Mouse (Mus musculus) right cerebral cortex, adult 18-20 months (tissue): Measurements from ENCODE around the gene Slc16a9.

ENCODE experiments used
- DNase-seq: peaks from one replicate; pipeline ENCODE4 v3.0.0; 2022; ENCODE audit warnings: mixed read lengths

The Slc16a9 gene

DNA sequence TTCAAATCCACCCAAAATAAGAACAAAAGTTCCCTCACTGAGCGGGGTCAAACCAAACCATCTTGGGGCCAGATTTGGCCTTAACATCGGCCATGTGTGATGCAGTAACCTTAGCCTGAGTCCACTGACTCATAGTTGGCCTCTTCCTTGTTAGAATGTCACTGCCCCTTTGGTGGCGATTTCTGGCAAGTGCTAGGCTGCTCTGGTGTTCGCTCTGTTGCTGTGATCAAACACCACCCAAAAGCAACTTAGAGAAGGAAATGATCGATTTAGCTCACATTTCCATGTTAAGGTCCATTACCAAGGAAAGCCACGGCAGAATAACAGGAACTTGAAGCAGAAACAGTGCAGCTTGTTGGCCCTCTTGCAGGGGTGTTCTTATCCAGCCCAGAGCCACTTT, 5.9 kb downstream of the Slc16a9 start:
- no peak for DNase-seq

DNA sequence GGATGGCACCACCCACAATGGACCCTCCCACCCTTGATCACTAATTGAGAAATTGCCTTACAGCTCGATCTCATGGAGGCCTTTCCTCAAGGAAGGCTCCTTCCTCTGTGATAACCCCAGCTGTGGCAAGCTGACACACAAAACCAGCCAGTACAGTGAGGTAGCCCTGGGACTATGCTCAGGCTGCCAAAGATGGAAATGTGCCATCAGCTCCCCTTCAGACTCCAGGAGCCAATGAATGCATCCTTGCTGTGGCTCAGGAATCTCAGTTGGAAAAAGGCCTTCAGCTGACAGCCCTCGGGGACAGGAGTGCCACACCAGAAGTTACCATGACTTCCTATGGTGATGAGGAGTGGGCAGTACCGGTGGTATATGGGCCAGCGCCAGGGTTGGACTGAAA, 9.8 kb downstream of the Slc16a9 start:
- DNase-seq = no peak

DNA sequence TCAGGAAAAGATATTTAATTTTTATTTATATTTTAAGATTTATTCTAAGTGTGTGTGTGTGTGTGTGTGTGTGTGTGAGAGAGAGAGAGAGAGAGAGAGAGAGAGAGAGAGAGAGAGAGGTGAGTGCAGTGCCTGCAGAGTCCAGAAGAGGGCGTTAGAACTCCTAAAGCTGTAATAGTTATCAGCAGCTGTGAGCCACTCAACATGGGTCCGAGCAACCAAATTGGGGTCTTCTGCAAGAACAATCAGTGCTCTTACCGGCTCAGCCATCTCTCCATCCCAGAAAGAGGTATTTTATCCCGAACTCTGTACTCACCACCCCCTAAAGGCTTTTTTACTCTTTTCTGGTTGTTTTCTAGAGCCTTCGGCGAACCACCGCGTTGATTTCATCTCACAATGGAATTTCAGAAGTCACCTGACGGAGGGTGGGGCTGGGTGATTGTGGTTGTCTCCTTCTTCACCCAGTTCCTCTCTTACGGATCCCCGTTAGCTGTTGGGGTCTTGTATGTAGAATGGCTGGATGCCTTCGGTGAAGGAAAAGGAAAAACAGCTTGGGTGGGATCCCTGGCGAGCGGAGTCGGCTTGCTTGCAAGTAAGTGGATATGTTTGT, 10.8 kb downstream of the Slc16a9 start:
- no peak for DNase-seq

DNA sequence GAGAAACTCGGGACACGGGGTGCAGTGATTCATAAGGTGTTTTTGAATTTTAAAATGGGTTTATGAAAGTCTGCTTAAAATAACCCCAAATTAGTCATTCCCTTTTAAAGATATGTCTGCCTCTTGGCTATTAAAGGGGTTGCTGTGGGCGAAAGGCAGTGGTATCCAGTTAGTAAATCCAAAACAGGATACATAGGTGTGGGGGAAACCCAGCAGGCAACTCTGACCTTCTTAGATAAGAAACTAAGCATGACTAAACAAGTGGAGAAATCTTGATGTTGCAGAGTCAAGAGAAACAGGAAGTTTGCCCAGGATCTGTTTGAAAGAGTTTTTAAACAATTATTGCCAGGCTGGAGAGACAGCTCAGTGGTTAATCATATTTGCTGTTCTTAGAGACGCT, 12.1 kb downstream of the Slc16a9 start:
- no peak for DNase-seq

DNA sequence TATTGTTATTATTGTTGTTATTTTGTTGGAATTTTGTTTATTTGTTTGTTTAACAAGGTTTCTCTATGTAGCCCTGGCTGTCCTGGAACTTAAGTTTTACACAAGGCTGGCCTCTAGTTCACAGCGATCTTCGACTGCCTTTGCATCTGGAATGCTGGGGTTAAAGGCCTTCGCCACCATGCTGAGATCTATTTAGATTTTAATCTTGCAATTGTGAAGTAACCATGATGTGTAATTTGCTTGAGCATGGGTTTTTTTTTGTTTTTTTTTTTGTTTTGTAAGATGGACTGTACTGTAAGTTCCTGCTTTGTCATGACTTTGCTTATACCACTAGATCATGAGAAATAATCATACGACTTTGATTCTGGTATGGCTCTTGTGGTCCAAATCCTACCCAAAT, 16.0 kb downstream of the Slc16a9 start:
- no peak for DNase-seq

DNA sequence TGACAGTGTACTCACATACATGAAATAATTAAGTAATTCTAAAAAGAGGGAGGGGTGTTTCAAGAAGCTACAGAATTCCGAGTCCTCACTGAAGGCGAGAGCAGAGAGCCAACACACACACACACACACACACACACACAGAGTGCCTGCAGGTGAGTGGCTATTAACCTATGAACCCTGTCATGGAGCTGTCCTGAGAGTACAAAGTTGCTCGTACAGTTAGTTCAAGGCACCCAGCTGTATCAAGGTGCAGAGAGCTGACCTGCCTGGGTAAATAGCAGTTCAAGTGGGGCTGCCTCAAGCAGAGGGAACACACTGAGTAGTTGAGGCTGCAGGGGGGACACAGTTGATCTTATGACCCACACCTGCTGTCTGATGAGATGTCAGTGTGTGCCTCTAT, 17.2 kb downstream of the Slc16a9 start:
- DNase-seq = no peak

DNA sequence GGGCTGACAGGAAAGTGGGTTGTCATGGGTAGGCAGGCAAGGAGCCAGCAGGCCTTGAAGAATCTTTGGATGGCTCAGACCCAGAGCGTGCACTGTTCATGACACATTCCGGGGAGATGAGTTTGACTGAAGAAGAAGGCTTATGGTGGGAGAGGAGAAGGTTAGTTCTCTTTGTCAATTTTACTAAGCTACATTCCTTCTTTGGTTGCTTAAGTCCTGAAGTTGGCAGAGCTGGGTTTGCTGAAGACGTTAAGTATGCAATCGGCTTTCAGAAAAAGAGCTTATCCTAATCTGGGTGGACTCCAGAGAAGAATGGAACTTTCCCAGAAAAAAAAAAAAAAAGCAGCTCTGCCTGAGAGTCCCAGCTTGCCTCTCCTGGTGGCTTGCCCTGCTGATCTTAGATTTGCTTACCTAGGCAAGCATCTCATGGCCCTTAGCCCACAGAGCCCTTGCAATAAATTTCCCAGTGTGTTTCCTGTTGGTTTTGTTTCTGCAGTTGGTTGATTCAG, 18.8 kb downstream of the Slc16a9 start:
- no peak for DNase-seq

DNA sequence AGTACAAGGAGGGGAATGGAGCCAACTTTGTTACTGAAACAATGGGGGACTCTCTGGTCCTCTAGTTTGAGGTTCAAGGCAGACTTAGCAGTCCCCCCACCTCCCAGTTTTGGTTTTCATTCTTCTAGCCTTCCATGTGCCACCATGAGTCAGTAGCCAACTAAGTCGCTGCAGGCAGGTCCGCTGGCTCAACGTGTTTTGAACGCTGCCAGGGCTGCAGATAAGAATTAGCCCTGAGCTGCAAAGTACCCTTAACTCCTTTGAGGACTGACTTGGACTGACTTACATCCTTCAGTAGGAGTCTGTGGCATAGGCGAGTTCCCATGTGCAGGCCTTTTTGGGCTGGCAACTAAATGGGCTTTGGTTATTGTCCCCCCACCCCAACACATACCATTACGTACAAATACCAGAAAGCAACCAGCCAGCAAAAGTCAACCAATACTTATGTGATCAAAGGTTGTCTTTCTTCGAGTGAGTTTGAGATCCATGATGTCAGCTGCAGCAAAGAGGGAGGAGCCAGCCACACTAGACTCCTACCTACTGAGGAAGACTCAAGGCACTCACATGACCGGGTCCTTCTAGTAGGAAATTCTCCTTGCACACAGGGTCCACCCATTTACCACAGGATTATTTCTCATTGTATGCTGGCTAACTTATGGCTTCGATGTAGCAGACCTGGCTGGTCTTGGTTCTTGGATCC, 19.6 kb downstream of the Slc16a9 start:
- DNase-seq = no peak

DNA sequence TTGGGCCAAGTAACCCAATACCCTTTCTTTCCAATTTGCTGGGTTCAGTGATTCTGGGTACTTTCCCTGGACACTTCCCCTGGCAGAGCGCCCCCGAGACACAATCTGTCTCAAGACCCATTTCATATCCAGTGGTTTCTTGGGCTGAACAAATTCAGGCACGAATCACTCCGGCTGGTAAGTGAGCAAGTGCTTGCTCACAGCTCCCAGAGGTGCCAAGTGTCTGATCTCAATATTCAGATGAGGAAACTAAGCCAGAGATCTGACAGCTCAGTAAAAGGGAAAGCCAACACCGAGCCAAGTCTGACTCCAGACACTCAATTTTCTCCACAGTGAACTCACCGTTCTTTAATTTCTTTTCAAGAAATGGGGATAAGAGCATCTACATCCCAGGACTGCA, 21.6 kb downstream of the Slc16a9 start:
- DNase-seq = peak; percentile 32

DNA sequence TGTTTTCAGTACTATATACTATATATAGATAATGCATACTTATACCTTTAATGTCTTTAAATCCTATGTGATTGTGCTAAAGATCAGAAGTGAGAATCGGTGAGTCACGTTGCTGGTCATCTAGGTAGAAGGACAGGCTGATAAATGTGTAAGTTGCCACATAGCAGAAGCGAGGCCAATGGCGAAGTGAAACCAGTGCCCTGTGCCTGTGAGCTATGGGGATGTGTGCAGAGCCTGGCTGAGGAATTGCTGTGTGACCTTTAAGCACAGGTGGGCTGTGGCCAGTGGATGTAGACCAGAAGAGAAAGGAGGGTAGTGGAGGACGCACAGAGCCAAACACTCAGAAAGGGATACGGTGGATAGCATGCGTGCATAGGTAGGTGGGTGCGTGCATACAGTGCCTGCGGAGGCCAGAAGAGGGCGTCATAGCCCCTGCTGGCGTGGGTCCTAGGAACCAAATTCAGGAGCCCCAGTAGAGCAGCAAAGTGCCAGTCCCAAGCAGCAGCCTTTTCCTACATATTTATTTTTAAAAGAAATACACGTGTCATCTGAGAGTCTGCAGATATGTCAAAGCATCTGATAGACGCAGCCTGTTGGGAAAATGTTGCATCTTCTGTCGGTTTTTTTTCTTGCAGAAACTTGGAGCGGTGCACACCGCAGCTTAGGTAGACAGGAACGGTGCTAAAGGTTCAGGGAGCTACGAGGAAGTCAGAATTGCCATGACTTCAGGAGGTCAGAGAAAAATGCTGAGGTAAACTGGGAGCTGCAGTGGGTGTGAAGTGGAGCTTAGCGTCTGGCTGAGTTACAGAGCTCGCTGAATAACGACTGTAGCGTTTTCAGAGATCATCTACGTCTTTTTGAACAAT, 23.9 kb downstream of the Slc16a9 start:
- DNase-seq = no peak

DNA sequence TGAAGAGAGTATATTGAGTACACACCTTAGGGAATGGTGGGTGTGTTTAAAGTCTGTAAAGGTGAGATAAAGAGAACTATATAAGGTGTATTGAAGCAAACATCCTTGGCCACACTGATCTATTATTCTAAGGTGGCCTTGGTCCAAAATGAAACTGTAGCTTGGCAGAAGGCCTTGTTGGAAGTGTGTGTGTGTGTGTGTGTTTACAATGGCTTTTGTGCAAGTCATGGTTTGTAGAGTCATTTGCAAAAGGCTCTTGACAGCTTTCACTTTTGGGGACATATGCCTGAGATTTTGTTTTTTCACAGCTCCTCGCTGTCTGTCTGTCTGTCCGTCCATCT, 24.5 kb downstream of the Slc16a9 start:
- no peak for DNase-seq

DNA sequence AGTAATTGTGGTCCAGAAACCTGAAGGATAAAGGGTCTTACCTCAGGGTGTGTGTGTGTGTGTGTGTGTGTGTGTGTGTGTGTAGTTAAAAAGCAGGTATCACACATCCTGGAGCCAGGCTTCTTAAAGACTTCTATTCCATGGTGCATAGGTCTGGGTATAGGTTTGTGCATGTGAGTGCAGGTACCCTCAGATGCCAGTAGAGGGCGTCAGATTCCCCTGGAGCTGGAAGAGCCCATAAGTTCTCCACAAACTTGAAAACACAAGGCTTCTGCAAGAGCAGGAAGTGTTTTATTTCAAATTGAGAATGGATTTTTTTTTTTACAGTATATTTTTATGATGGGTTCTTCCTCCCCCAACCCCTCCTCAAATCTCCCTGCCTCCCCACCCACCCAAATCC, 31.8 kb downstream of the Slc16a9 start:
- no peak for DNase-seq

DNA sequence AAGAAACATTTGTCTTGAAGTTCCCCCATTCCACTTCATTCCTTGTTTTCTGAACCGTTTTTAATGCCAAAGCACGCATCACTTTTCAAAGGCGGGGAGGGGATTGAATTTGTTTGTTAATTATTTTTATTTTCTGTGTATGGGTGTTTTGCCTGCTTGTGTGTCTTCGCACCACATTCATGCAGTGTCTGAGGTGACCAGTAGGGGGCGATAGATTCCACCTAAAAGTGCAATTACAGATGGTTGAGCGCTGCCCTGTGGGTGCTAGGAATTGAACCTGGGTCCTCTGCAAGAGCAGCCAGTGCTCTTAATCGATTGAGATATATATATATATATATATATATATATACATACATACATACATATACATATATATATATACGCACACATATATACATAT, 34.4 kb downstream of the Slc16a9 start:
- no peak for DNase-seq

DNA sequence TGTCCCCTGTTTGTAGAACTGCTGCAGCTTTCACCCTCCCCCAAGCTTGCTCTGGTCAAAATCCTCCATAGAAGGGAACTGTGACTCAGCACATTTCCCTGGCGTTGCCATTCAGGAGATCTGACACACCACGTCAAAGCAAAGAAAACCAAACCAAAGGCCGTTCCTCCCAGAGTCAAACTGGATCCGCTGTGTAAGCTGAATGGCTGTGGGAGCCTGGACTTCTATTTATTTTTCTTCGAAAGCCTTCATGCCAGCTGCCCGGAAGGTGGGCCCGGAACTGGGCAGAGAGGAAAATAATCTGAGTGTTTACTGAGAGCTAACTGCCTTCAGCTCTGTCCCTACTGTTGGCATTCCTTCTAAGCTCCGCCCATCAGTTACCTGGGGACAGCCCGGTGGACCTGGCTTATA, 42.9 kb downstream of the Slc16a9 start:
- DNase-seq = no peak

DNA sequence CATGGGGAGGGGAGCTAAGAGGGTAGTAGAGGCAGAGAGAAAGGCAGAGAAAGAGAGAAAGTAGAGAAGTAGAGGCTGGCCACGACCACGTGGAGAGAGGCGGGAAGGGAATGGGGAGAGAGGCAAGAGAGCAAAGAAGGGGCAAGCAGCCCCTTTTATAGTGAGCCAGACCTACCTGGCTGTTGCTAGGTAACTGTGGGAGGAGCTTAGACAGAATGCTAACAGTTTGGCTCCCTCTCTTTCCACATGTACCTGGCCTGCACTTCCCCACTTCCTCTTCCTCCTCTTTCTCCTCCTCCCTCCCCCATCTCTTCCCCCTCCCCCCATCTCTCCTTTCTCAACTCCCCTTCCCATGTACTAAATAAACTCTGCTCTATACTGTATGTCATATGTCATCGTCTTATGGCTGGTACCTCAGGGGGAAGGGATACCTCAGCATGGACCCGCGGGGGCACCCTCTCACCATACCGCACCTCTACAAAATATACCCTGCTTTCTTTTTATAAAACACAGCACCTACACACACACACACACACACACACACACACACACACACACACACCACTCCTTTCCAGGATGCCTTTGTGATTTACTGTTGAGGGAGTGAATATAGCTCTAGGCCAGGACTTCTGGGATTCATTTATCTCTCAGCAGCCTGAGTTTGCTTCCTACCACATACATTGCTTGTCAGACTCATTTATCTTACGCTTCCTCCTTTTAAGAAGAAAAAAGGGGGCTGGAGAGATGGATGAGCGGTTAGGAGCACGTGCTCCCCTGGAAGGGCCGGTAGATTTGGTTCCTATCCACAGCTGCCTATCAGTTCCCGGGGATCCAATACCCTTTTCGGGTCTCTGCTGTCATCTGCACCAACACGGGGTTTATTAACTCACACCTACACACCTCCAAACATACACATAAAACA, 43.8 kb downstream of the Slc16a9 start:
- no peak for DNase-seq

DNA sequence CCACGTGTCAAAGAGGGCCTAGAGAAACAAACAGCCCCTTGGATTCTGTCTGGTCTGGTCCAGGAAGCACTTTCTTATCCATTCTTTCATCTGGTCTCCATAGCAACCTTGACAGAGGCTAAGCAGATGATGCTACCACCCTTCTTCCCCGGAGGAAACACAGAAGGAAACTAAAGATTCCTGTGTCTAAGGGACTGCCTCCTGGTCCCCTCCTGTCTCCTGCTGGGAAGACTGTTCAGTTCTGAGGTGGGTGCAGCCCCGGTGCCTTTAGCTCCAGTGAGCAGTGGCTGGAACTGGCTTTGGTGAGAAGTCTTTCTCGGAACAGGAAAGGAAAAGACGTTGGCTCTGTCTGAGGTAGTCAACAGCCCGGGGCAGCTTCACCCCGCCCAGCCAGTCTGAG, 47.1 kb downstream of the Slc16a9 start:
- no peak for DNase-seq

DNA sequence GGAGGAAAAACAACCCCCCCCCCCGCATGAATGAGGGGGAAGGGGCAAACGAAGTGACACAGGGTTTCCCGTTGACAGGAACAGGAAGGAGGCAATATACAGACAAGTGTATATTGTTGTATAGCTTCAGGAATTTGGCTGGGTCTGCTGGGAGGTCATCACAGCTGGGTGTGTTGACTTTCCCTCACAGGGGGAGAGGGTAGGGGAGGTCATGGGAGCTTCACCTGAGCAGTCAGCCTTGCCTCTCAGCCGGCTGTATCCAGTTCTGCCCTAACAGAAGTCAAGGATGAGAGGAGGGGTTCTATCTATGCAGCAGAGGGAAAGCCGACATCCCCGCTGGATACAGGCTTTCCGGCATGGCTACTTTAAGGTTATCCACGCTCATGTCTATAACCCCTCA, 49.2 kb downstream of the Slc16a9 start:
- DNase-seq = no peak

DNA sequence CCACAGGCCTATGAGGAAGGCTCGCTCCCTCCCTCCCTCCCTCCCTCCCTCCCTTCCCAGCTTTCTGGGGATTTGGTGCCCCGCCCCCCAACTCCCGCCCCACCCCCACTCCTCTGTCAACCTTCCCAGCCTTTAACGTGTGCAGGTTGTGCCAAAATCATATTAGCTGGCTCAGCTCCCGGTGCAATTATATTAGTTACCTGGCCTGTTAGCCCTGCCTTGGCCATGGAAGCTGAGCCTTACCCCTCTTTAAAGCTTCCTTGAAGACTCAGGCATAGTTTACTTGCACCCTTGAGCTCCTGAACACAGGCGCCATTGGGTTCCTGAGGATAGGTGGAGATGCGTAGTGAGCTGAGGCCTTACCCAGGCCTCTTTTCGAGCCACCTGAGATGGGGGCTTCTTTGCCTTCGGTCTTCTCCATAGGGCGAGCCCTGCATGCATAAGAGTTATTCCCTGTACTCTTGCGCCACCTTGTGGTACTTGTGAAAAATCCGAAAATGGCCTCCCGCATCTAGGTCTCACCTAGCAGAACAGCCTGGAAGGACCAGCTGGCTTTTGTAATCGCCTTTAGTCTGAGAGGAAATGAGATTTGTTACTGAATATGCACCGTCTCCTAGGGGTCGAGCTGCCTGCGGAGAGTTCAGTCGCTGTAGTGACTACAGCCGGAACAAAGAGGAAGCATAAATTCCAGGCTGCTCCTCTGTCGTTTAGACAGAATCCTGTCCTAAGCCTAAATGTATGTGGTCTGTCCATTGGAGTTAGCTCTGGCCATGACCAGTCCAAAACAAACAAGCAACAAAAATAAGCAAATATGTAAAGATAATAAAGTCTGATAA, 51.8 kb downstream of the Slc16a9 start:
- DNase-seq = peak; percentile 77

DNA sequence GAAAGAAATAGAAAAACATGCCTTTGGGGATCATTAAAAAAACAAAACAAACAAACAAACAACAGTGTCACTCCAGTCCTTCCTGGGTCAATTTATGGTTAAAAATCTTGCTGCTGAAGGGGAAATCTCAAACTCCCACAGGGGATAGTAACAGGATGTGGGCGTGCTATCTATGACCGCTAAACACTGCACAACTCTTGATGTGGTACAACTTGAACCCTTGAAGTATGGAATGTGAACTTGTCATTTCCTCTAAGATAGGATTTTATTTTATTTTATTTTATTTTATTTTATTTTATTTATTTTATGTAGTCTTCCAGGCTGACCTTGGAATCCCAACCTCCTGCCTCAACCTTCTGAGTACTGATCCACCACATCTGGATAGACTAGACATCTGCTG, 54.2 kb downstream of the Slc16a9 start:
- no peak for DNase-seq

DNA sequence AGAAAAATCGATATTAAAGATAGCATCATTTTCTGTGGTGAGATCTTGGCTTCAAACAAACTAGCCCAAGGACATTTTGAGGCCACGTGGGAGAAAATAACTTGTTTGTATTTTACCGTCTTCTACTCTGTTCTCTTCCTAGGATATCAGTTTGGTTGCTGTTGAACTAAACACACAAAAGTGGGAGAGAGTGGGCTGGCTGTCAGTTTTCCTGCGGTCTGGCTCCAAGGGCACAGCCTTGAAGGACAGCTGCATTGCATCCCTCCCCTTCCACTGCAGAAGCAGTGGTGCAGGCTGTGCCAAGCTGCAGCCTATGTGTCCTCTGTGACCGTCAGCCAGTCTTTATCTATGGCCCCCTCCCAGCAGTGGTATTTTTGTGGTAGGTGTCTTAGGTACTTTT, 54.8 kb downstream of the Slc16a9 start:
- no peak for DNase-seq

DNA sequence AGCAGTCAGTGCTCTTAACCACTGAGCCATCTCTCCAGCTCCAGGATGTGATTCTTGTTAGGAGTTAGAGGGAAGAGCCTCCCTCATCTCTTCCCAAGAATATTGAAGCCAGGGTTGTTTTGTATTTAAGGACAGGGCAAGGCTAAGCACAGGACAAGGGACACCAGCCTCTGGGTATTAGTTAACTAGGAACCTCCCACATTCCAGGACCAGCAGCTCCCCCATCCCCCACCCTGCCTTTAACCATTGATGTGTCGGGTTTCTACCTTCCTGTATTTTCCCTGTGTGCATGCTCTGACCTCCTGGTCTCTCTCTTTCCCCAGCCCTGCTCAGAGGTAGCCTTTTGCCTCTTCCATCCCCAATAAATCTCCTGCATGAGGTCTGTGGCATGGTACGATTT, 56.3 kb downstream of the Slc16a9 start:
- DNase-seq = no peak

DNA sequence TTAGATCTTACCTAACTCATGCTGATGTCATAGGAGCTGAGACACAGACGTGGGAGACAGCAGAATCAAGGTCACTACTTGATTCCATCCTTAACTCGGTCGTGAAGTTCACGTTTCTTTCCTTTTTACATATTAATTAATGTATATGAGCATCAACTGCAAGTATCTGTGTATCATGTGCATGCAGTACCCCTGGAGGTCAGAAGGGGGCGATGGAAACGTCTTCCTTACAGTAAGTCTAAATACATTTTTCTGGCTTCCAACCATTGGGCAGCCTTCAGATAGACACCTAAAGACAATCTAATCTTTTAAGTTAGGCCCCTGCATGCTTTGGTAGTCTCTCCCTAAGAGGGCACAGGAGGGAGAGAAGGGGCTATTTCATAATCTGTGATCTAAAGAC, 58.3 kb downstream of the Slc16a9 start:
- DNase-seq = no peak
